Mouse (Mus musculus) hindlimb bud, embryonic 11.5 days (tissue): ENCODE data around the gene Ccdc40.

Experiments used
- DNase-seq: peaks from one replicate; pipeline ENCODE4 v3.0.0-alpha.2; 2012; ENCODE audit warnings: low read depth, low spot score; ENCODE audit errors: extremely low spot score

Gene Ccdc40

DNA sequence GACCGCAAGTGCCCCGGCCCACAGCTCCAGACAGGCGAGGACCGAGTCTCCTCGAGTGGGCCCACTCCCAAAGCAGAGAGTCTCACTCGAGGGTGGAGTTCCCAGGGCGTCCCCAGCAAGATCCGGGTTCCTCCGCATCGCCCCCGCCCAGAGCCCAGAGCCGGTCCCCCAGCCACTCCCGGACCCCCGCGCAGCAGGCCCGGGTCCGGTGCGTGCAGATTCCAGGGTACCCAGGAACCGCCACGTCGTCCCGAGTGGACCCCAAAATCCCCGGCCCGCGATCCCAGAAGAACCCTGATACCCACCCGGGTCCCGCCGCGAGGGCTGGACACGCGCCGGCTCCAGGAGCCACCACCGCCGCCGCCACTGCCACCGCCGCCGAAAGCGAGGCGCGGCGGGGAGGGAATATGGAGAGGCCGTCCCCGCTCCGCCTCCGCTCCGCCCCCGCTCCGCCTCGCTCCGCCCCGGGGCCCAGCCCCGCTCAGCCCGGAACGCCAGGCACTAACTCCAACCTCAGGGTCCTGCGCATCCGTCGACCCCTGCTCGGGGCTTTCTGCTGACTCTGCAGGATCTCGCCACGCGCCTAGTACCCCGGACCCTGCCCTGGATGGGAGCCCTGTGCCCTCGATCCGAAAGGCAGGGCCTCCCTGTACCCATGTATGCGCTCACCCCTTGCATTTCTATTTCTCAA lies at the start of gene Ccdc40, which contains the start of gene Tbc1d16:
Ccdc40 (plus strand) TSS at position 482 of the 691 bp plus-strand sequence.
Tbc1d16 (minus strand) TSS at position 409 of the 691 bp plus-strand sequence.
- DNase-seq, result no peak

- DNase-seq, result no peak
Observed at GRCm38 (mm10) chr11:119180824-119181582, 47.4 kb upstream of the Ccdc40 start.

DNA sequence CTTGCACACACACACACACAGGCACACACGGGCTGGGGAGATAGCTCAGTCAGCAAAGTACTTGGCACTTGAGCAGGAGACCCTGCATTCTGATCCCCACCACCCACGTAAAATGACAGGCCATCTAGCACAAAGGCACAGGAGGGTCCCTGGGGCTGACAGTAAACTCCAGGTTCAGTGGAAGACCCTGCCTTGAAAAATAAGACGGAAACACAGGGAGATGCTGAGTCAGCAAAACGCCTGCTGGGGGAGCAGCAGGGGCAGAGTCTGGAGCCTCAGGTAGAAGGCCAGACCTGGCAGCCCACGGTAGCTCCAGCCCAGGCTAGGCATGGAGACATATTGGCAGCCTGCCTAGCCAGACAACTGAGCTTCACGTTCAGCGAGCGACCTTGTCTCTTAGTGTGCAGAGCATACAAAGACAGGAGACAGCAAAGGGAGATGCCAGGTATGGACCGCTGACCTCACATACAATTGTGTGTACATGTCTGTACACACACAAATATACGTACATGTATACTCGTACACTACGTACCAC lies 46.4 kb upstream of the Ccdc40 start:
- DNase-seq, result no peak

- no peak for DNase-seq
Observed at GRCm38 (mm10) chr11:119183684-119184310, 44.6 kb upstream of the Ccdc40 start.

DNA sequence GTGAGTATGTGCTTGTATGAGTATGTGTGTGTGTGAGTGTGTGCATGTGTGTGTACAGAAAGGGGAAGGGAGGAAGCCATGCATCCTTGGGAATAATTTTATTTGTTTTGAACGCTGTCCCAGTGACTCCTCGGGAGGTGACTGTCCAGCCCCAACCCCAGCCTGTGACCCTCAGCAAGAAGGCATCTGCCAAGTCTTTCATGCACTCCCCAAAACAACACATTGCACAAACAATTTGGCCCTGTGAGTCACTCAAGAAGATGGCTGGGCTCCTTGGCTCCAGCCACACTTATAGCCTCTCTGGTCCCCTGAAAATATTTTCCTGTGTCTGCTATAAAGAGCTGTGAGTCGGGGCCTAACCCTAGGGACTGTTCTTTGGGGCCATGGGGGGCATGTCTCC lies 42.0 kb upstream of the Ccdc40 start:
- DNase-seq, result no peak

GRCm38 (mm10) chr11:119186989-119187799 lies 41.2 kb upstream of the Ccdc40 start:
- DNase-seq, result no peak

- DNase-seq, result no peak
Observed at GRCm38 (mm10) chr11:119187800-119188197, 40.6 kb upstream of the Ccdc40 start.

GRCm38 (mm10) chr11:119188389-119188788 lies 40.0 kb upstream of the Ccdc40 start:
- no peak for DNase-seq

DNA sequence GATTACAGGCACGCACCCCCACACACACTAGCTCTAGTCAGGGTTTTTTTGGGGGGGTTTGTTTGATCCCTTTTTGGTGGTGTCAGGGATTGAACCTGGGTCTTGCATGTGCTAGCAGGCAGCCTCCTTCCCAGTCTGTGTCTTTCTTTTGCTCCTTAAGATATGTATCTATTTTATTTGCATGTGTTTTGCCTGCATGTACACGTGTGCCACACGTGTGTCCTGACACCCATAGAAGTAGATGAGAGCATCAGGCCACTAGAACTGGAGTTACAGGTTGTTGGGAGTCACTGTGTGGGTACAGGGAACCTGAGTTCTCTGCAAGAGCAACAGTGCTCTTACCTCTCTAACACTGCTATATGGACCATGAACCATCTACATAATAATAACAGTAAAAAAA lies 39.1 kb upstream of the Ccdc40 start:
- no peak for DNase-seq

DNA sequence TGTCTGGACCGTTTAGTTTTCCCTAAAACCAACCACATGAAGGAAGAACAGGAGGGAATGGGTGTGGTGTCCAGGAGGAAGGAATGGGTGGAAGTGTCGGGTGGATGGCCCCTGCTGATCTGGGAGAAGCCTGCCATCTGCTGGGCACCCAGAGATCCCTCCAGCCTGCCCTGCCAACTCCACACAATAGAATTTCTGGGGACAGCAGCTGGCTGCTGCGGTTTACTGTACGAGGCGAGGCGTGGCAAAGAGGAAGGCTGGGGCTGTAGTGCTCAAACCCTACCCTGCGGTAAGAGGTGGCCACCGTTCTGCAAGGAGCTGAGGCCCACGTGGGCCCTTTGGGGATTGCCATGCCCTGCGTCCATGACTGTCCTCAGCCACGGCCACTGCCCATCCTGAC lies 37.9 kb upstream of the Ccdc40 start:
- DNase-seq, result no peak

GRCm38 (mm10) chr11:119191606-119192081 lies 36.7 kb upstream of the Ccdc40 start:
- DNase-seq, result no peak

DNA sequence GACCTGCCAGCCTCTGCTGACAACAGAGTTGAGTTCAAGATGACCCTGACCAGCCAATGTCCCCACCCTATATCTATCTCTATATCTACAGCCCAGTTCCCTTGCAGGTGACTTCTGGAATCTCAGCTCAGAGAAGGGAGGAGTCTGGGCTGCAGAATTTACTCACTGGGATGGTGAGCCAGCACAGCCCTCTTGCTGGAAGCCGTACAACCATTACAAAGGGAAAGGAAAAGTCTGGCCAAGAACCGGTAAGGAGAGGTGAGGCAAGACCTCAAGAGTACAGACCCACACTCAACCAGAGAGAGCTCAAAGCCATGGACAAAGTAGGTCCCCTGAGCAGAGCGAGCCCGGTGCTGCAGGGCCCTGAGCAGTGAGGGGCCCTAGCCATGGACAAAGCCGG lies 36.2 kb upstream of the Ccdc40 start:
- no peak for DNase-seq

DNA sequence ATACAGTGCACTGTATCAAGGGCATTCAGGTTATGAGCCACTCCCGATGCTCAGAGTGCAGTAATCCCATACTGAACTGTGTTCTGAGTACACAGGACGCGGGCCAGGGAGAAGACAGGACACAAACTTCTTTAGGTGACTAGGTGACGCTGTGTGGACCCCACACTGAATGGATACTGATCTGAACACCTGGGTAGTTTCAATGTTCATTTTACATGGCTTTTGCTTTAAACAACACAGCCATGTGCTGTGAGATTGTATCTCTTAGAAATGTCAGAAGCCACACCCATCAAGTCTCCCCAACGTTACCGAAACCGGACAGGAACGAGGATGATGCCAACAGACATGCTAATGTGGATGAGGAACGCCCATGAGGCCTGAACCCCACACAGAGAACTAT lies 35.8 kb upstream of the Ccdc40 start:
- DNase-seq, result no peak

DNA sequence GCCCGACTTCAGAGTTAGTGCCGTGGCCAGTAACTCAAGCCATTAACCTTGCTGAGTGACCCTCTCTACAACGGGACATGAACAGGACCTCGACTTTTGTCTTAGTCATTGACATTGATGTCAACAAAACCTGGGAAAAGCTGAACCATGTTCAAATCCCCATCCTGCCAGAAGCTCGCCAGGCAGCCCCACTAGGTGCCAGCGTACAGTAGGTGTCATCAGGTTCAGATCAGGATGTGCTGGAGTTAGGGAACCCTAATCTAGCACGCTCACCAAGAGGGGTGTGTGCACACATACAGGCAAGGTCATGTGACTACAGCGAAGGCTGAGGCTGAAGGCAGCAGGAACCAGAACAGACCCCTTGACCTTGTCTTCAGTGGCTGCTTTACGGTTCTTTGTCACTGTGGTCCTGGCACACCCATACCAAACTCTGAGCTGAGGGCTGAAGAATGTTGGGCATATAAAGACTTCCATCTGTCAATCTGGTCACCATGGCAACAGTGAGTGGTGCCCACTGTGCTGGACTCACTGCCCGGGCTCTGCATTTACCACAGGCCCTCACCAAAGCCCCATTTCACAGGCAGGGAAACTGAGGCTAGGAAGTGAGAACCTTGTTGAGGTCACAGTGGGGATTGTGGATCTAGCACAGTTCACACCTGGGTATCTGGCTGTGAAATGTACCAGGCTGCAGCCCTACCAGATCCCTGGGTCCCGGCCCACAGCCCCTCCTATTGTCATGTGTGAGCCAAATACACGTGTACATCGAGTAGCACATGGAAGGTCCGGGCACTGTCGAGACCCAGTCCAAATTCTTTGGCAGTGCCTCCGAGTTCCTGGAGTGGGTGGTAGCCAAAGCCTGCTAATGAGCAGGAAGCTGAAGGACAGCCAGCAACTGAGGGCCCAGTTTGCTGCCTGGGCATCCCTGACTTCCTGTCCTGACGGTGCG lies 30.5 kb upstream of the Ccdc40 start:
- DNase-seq, result no peak

DNA sequence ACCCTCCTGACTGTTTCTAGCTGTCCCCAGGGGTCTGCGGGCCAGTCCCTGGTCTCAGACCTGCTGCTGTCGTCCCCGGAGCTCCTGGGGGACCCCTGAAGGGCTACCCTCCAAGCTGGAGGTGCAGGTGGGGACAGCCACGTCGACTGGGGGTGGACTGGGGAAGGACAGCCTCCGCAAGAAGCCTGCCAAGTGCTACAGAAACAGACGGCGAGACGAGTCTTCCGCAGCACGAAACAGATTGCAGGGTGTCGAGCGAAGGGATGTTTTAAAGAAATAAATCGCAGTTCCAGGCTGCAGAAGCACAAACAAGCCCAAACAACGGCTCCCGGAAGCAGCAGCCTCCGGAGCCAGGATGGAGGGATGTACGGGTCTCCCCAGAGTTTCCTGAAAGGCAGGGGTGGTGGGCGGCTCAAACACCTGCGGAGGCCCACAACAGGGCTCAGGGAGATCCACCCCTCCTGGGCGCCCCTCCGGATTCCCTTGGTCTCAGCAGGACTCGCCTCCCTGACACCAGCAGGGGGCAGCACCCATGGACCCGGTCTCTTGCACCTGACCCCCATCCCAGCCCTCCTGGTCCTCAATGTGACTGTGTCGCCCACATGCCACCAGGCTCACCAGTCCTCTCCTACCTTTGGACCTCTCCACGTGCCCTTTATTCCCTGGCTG lies 29.7 kb upstream of the Ccdc40 start:
- DNase-seq, result no peak

GRCm38 (mm10) chr11:119199233-119199601 lies 29.2 kb upstream of the Ccdc40 start:
- no peak for DNase-seq

DNA sequence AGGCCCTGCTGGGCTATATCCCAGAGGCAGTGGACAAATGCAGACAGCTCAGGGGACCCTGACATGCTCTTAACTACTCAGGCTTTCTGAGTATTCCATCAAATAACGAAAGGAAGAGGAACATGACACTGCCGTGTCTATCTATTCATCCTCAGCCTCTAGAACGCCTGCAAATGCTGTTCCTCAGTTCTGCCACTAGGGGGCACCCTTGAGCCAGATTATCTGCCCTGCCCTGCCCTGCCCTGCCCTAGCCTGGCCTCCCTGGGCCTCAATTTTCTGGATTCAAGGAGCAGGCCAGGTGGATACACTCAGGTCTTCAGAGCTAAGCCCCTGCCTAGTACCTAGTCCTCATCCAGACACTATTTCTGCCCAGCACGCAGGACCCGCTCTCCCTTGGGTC lies 24.9 kb upstream of the Ccdc40 start:
- no peak for DNase-seq

DNA sequence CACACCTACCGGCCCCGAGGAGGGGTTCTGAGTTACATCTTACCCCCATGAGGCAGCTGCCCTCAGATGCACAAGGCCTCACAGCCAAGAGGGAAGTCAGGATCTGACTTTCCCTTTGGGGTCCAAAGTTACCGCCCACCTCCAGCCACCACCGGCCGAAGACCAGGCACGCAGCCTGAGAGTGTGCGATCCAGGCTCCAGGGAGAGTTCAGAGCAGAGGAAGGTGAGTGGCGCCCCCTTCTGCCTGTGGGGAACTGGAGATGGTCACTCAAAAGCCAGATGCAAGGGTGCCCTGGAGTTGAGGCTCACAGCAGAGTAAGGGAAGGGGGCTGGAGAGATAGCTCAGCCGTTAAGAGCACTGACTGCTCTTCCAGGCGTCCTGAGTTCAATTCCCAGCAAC lies 22.6 kb upstream of the Ccdc40 start:
- no peak for DNase-seq

DNA sequence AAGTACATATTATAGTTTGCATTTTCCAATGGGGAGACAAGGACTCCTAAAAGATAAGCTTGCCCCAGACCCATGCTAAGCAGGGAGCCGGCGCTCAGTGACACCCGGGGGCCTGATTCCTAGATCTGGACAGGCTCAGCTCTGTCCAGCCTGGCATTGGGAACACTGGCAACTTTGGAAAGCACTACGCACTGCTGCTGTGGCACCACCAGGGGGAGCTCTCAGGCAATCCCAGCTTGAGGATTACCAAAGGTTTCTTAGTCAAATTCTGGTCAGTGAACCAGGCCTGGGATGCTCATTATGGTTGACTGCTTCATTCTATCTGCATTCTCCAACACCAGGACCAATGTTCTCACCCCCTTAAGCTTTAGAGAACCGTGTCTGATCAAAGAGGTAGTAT lies 21.8 kb upstream of the Ccdc40 start:
- DNase-seq, result no peak
